Mouse (Mus musculus) midbrain, postnatal 0 days (tissue): ENCODE measurements at regions not wholly inside any gene's neighbourhood (a gene's known extent, or its start where the extent isn't known, plus 50 kb on each side); places are given as distances from the start of the nearest gene placed in this dataset.

Source experiments
- ATAC-seq: fragments of 200-750 bp; cut with Nextera tagmentation; 2 replicates; pipeline ENCODE4 v1.8.0; 2017; ENCODE audit warnings: moderate number of reproducible peaks, mild to moderate bottlenecking, moderate TSS enrichment, moderate library complexity; ENCODE audit not compliant: low FRiP score
- DNase-seq: peaks from one replicate; pipeline ENCODE4 v3.0.0-alpha.2; 2015; ENCODE audit warnings: low spot score
- H3K27ac ChIP-seq: fragments of 300-500 bp; sonication (generic); 2 replicates; pipeline ENCODE4 v1.5.1; 2014; ENCODE audit warnings: low read depth, mild to moderate bottlenecking, low read length, mixed read lengths
- H3K27me3 ChIP-seq: fragments of 300-500 bp; sonication (generic); 2 replicates; pipeline ENCODE4 v1.6.1; 2014; ENCODE audit warnings: low read length, control low read depth, mixed read lengths; ENCODE audit not compliant: insufficient read depth
- H3K36me3 ChIP-seq: fragments of 300-500 bp; sonication (generic); 2 replicates; pipeline ENCODE4 v1.6.1; 2014; ENCODE audit warnings: low read length, control low read depth, mixed read lengths; ENCODE audit not compliant: insufficient read depth
- H3K4me1 ChIP-seq: fragments of 300-500 bp; sonication (generic); 2 replicates; pipeline ENCODE4 v1.6.1; 2014; ENCODE audit warnings: mild to moderate bottlenecking, control low read depth, antibody characterized with exemption, low read length, mixed read lengths; ENCODE audit not compliant: insufficient read depth
- H3K4me2 ChIP-seq: fragments of 300-500 bp; sonication (generic); 2 replicates; pipeline ENCODE4 v1.6.1; 2014; ENCODE audit warnings: low read depth, mild to moderate bottlenecking, low read length, mixed read lengths; ENCODE audit not compliant: poor library complexity, severe bottlenecking
- H3K4me3 ChIP-seq: fragments of 300-500 bp; sonication (generic); 2 replicates; pipeline ENCODE4 v1.5.1; 2014; ENCODE audit warnings: low read depth, mild to moderate bottlenecking, low read length, moderate library complexity
- H3K9ac ChIP-seq: fragments of 300-500 bp; sonication (generic); replicated peaks from 2 replicates; pipeline ENCODE4 v1.6.1; 2014; ENCODE audit warnings: mild to moderate bottlenecking, low read length, moderate library complexity, mixed read lengths; ENCODE audit not compliant: poor library complexity, severe bottlenecking
- H3K9me3 ChIP-seq: fragments of 300-500 bp; sonication (generic); 2 replicates; pipeline ENCODE4 v1.6.1; 2016; ENCODE audit warnings: low read length, control low read depth
- CTCF ChIP-seq: IDR thresholded peaks from 2 replicates; pipeline ENCODE4 v1.5.1; 2016; ENCODE audit warnings: antibody characterized with exemption, mild to moderate bottlenecking
- WGBS: fragments of 180-500 bp; shearing (Covaris S2); extraction: QIAGEN DNeasy Blood & Tissue Kit; methylation state at CpG from one replicate; pipeline ENCODE4 v1.1.7; 2014; 5-methylcytosine and 5-hydroxymethylcytosine counted together

GRCm38 (mm10) chr11:19094183-19094582 is 75.4 kb upstream of the Meis1 start:
- Histone ChIP-seq H3K4me2 (no peak overlapping the region), H3K9me3 (no peaks in the 10 kb centered on the region), H3K4me1 (no peaks in the 10 kb centered on the region), H3K4me3 (no peak overlapping the region), H3K27me3 (no peaks in the 10 kb centered on the region), H3K9ac (no peak overlapping the region), H3K36me3 (no peaks in the 10 kb centered on the region), H3K27ac (no peak overlapping the region)
- no peak for TF ChIP-seq CTCF
- ATAC-seq (no peak), DNase-seq (no peak)
- WGBS, result 63% methylated on average over 14 of the region's 14 CpGs

GRCm38 (mm10) chr11:19102981-19103568 is 84.3 kb upstream of the Meis1 start:
- H3K4me3 ChIP-seq, result no peak overlapping the region
- DNase-seq (no peak), ATAC-seq (no peak)
- no peak overlapping the region for H3K9ac ChIP-seq
- no peaks in the 10 kb centered on the region for H3K36me3 ChIP-seq
- H3K9me3 ChIP-seq, result no peaks in the 10 kb centered on the region
- no peak overlapping the region for H3K4me2 ChIP-seq
- H3K27ac ChIP-seq, result no peak overlapping the region
- H3K27me3 ChIP-seq, result no peaks in the 10 kb centered on the region
- 33% methylated on average over 7 of the region's 7 CpGs for WGBS
- TF ChIP-seq CTCF, result no peak
- no peaks in the 10 kb centered on the region for H3K4me1 ChIP-seq

- H3K27me3 ChIP-seq, result no peaks in the 10 kb centered on the region
- no peak for DNase-seq
- no peak for ATAC-seq
- H3K9ac ChIP-seq, result no peak overlapping the region
- H3K36me3 ChIP-seq, result no peaks in the 10 kb centered on the region
- no peak for TF ChIP-seq CTCF
- no peak overlapping the region for H3K4me2 ChIP-seq
- H3K4me1 ChIP-seq, result no peaks in the 10 kb centered on the region
- no peak overlapping the region for H3K4me3 ChIP-seq
- H3K27ac ChIP-seq, result no peak overlapping the region
- 27% methylated on average over 6 of the region's 6 CpGs for WGBS
- no peaks in the 10 kb centered on the region for H3K9me3 ChIP-seq
Observed at GRCm38 (mm10) chr11:19107180-19107579, 88.4 kb upstream of the Meis1 start.

- ATAC-seq (no peak), DNase-seq (no peak)
- WGBS, result 44% methylated on average over 4 of the region's 4 CpGs
- Histone ChIP-seq H3K36me3 (no peaks in the 10 kb centered on the region), H3K27ac (no peak overlapping the region), H3K9ac (no peak overlapping the region), H3K9me3 (no peaks in the 10 kb centered on the region), H3K27me3 (no peaks in the 10 kb centered on the region), H3K4me1 (no peaks in the 10 kb centered on the region), H3K4me3 (no peak overlapping the region), H3K4me2 (no peak overlapping the region)
- no peak for TF ChIP-seq CTCF
Observed at GRCm38 (mm10) chr11:19109055-19109454, 90.3 kb upstream of the Meis1 start.

- H3K9me3 ChIP-seq, result no peaks in the 10 kb centered on the region
- H3K36me3 ChIP-seq, result no peaks in the 10 kb centered on the region
- H3K27ac ChIP-seq, result no peak overlapping the region
- no peak overlapping the region for H3K9ac ChIP-seq
- ATAC-seq (no peak), DNase-seq (peak; percentile 66)
- WGBS, result 54% methylated on average over 7 of the region's 7 CpGs
- H3K27me3 ChIP-seq, result no peaks in the 10 kb centered on the region
- no peaks in the 10 kb centered on the region for H3K4me1 ChIP-seq
- no peak for TF ChIP-seq CTCF
- no peak overlapping the region for H3K4me2 ChIP-seq
- H3K4me3 ChIP-seq, result no peak overlapping the region
Observed at GRCm38 (mm10) chr11:19111916-19112575, 93.3 kb upstream of the Meis1 start.

DNA sequence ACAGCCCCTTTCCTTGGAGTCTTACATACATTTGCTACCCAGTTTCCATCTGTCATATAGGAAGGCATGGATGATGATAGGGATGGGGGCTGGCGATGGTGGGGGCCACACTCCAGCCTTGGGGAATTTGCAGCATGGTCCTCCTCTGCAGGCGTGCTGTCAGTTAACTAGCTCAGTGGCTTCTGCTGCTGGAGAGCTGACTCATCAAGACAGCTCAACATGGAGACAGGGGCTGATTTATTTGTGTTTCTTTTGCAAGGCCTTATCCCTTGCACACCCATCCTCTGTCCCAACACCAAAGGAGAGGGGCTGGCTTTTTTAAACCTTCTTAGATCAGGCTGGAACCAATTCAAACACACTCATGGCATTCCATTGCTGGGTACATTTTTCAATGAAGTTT is 98.3 kb upstream of the Meis1 start:
- WGBS, result 94% methylated on average over 2 of the region's 2 CpGs
- Histone ChIP-seq H3K4me2 (no peak overlapping the region), H3K4me3 (no peak overlapping the region), H3K27me3 (no peaks in the 10 kb centered on the region), H3K4me1 (no peaks in the 10 kb centered on the region), H3K9ac (no peak overlapping the region), H3K9me3 (no peaks in the 10 kb centered on the region), H3K27ac (no peak overlapping the region), H3K36me3 (no peaks in the 10 kb centered on the region)
- DNase-seq (no peak), ATAC-seq (no peak)
- TF ChIP-seq CTCF, result no peak
